Mouse (Mus musculus): ENCODE data around the gene Polh. TPM values are rescaled to one million over a fixed set of nuclear protein-coding genes. Genes with fewer than 3 reads are reported as not detected.
A peak's percentile ranks its signal among the peaks of the same experiment; 100 is the strongest.

Gene Polh
- polyA plus RNA-seq, 1 experiment from 2014 or later = 8.0 TPM

DNA sequence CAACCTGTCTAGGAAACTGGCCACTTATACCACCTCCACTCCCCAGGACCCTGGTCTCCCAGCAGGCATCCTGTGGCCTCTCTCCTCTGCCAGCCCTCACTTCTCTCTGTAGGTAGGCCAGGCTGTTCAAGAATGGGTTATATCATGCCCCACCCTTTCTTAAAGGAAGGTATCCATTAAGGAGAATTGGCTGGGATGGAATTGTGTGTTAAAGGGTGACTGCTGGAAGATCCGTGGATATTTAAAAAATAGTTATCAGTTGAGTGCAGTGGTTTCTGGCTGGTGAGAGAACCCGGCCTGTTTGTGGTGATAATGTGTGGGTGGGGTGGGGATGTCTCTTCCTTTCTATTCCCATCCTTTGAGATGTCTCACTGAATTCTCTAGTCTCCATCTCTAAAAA, 43.2 kb downstream of the Polh start:
- Histone ChIP-seq H3K9ac (ENCODE audit: low read length) (no peak overlapping the region), H3K4me1 (replicated peaks; ENCODE audit: control insufficient read depth, insufficient read depth) (no peaks in the 10 kb centered on the region; the same call in 1 of the 2 replicates), H3K36me3 (ENCODE audit: control insufficient read depth, insufficient read depth, low read length) (peaks cover 2% of the 10 kb centered on the region; the same call in 1 of the 2 replicates), H3K27ac (replicated peaks) (peak overlapping the region; percentile 92), H3K4me3 (ENCODE audit: low read depth, low read length) (peak overlapping the region; percentile 80), H3K4me2 (replicated peaks; ENCODE audit: low read depth) (peak overlapping the region; percentile 73; the same call in 1 of the 2 replicates), H3K27me3 (ENCODE audit: control insufficient read depth, insufficient read depth, low read length) (no peaks in the 10 kb centered on the region), H3K9me3 (ENCODE audit: control insufficient read depth, low read length) (no peaks in the 10 kb centered on the region)
- no peak for TF ChIP-seq CTCF (IDR thresholded peaks at IDR 0.05; ENCODE audit: low read depth)
- TF ChIP-seq EP300 (optimal IDR thresholded peaks at IDR 0.05) = no peak
- no peak; the same call in 1 of the 2 replicates for ATAC-seq (ENCODE audit: low FRiP score, low TSS enrichment)
- DNase-seq (ENCODE audit: low spot score) = no peak
- WGBS = 49% methylated on average over 2 of the region's 2 CpGs

- Histone ChIP-seq H3K36me3 (ENCODE audit: control insufficient read depth, insufficient read depth, low read length) (no peaks in the 10 kb centered on the region), H3K27ac (replicated peaks) (no peak overlapping the region), H3K4me3 (ENCODE audit: low read depth, low read length) (no peak overlapping the region), H3K9ac (ENCODE audit: low read length) (no peak overlapping the region), H3K27me3 (ENCODE audit: control insufficient read depth, insufficient read depth, low read length) (no peaks in the 10 kb centered on the region), H3K9me3 (ENCODE audit: control insufficient read depth, low read length) (no peaks in the 10 kb centered on the region), H3K4me2 (replicated peaks; ENCODE audit: low read depth) (no peak overlapping the region), H3K4me1 (replicated peaks; ENCODE audit: control insufficient read depth, insufficient read depth) (peaks cover 3% of the 10 kb centered on the region; the same call in 1 of the 2 replicates)
- 89% methylated on average over 8 of the region's 8 CpGs for WGBS
- TF ChIP-seq CTCF (IDR thresholded peaks at IDR 0.05; ENCODE audit: low read depth) (no peak), EP300 (optimal IDR thresholded peaks at IDR 0.05) (no peak)
- ATAC-seq (ENCODE audit: low FRiP score, low TSS enrichment) (no peak), DNase-seq (ENCODE audit: low spot score) (no peak)
These were observed 45.3 kb downstream of the Polh start for GRCm38 (mm10) chr17:46157131-46157530.

GRCm38 (mm10) chr17:46156680-46157079, 45.8 kb downstream of the Polh start:
- DNase-seq (ENCODE audit: low spot score) = peak; percentile 34
- no peak overlapping the region for H3K4me3 ChIP-seq (ENCODE audit: low read depth, low read length)
- H3K27ac ChIP-seq (replicated peaks) = no peak overlapping the region
- ATAC-seq (ENCODE audit: low FRiP score, low TSS enrichment) = peak; percentile 18; the same call in 1 of the 2 replicates
- H3K36me3 ChIP-seq (ENCODE audit: control insufficient read depth, insufficient read depth, low read length) = no peaks in the 10 kb centered on the region
- no peak overlapping the region for H3K4me2 ChIP-seq (replicated peaks; ENCODE audit: low read depth)
- TF ChIP-seq EP300 (optimal IDR thresholded peaks at IDR 0.05) (no peak), CTCF (IDR thresholded peaks at IDR 0.05; ENCODE audit: low read depth) (no peak)
- no peaks in the 10 kb centered on the region for H3K9me3 ChIP-seq (ENCODE audit: control insufficient read depth, low read length)
- H3K27me3 ChIP-seq (ENCODE audit: control insufficient read depth, insufficient read depth, low read length) = no peaks in the 10 kb centered on the region
- H3K4me1 ChIP-seq (replicated peaks; ENCODE audit: control insufficient read depth, insufficient read depth) = peaks cover 3% of the 10 kb centered on the region; the same call in 1 of the 2 replicates
- H3K9ac ChIP-seq (ENCODE audit: low read length) = no peak overlapping the region
- WGBS = 72% methylated on average over 5 of the region's 5 CpGs

DNA sequence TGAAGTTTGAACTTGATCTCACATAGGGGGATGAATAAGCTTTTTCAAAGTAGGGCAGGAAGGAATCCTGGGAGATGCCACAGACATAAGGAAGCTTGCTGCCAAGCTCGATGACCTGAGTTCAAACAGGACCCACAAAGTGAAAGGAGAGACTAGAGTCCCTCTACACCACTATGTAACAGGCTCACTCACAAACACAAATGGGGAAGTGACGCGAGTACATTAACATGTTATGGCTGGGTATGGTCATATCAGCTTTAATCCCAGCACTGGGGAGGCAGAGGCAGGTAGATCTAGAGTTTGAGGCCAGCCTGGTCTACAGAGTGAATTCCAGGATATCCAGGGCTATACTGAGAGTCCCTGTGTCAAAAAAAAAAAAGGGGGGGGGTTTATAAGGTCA, 48.1 kb downstream of the Polh start:
- TF ChIP-seq EP300 (optimal IDR thresholded peaks at IDR 0.05) = no peak
- 93% methylated on average over 3 of the region's 3 CpGs for WGBS
- Histone ChIP-seq H3K4me1 (replicated peaks; ENCODE audit: control insufficient read depth, insufficient read depth) (0 out of 2 replicates have a peak, but pooled peaks cover 3% of the 10 kb centered on the region), H3K9ac (ENCODE audit: low read length) (no peak overlapping the region), H3K27ac (replicated peaks) (no peak overlapping the region), H3K27me3 (ENCODE audit: control insufficient read depth, insufficient read depth, low read length) (no peaks in the 10 kb centered on the region), H3K4me2 (replicated peaks; ENCODE audit: low read depth) (no peak overlapping the region), H3K4me3 (ENCODE audit: low read depth, low read length) (no peak overlapping the region), H3K36me3 (ENCODE audit: control insufficient read depth, insufficient read depth, low read length) (no peaks in the 10 kb centered on the region), H3K9me3 (ENCODE audit: control insufficient read depth, low read length) (no peaks in the 10 kb centered on the region)
- ATAC-seq (ENCODE audit: low FRiP score, low TSS enrichment) (no peak), DNase-seq (ENCODE audit: low spot score) (no peak)

DNA sequence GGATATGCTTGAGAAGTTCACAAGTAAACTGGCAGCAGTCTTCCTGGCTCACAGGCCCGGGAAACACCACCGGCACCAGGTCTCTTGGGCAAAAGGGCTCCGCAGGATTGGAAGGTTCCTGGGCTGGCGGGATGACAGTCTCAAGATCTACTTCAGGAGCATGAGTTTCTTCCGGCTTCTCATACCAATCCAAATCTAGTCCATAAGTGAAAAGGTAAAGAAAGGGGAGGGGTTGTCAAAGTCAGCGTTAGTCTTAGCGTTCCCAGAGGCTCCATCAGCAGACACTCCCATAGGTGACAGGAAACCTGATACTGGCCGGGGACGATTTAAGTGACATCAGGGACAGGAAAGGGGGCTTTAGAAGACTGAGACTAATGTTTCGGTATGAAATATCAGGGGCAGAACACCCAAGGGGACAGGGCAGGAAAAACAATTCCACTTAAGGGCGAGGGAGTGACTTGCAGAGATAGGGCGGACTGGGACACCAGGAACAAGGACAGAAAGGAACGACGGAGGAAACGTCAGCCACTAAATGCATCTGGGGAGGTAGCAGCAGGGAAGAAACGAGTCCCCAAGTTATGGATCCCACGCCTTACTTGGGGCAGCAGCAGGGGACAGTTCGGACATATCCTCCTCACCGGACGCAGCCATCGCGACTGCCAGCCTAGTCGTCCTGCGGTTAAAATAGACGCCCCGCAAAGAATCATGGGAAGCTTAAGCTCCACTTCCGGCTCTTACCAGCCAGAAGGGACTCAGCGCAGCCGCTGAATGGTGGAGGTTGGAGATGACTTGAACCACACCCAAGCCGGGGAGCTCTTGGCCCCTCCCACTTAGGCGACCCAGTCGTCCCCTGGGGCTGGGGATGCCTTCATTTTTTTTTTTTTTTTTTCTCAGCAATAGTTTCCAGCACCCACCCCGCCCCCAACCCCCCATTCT, 49.3 kb downstream of the Polh start, which contains the start of gene Mad2l1bp:
Gene Mad2l1bp, minus strand, starts transcription at position 707 of the 936 bp plus-strand sequence.
- ATAC-seq (ENCODE audit: low FRiP score, low TSS enrichment) (peak; percentile 87), DNase-seq (ENCODE audit: low spot score) (peak; percentile 90)
- H3K27ac ChIP-seq (replicated peaks) = peak within 1 kb of the TSS; percentile 85
- peak within 1 kb of the TSS; percentile 78 for H3K9ac ChIP-seq (ENCODE audit: low read length)
- TF ChIP-seq EP300 (optimal IDR thresholded peaks at IDR 0.05) (no peak), CTCF (IDR thresholded peaks at IDR 0.05; ENCODE audit: low read depth) (no peak)
- peak within 1 kb of the TSS; percentile 85 for H3K4me2 ChIP-seq (replicated peaks; ENCODE audit: low read depth)
- no peaks in the 10 kb centered on the region for H3K9me3 ChIP-seq (ENCODE audit: control insufficient read depth, low read length)
- 0 out of 2 replicates have a peak, but pooled peaks cover 3% of the 10 kb centered on the region for H3K4me1 ChIP-seq (replicated peaks; ENCODE audit: control insufficient read depth, insufficient read depth)
- H3K27me3 ChIP-seq (ENCODE audit: control insufficient read depth, insufficient read depth, low read length) = no peaks in the 10 kb centered on the region
- 3% methylated on average over 33 of the region's 33 CpGs for WGBS
- peak within 1 kb of the TSS; percentile 61 for H3K4me3 ChIP-seq (ENCODE audit: low read depth, low read length)
- no peaks in the 10 kb centered on the region for H3K36me3 ChIP-seq (ENCODE audit: control insufficient read depth, insufficient read depth, low read length)
